Mouse (Mus musculus) layer of hippocampus, adult 9-11 months (tissue): Measurements from ENCODE around the gene Acsl4.

Source experiments
- DNase-seq: peaks from one replicate; pipeline ENCODE4 v3.0.0; 2022

Acsl4 gene

DNA sequence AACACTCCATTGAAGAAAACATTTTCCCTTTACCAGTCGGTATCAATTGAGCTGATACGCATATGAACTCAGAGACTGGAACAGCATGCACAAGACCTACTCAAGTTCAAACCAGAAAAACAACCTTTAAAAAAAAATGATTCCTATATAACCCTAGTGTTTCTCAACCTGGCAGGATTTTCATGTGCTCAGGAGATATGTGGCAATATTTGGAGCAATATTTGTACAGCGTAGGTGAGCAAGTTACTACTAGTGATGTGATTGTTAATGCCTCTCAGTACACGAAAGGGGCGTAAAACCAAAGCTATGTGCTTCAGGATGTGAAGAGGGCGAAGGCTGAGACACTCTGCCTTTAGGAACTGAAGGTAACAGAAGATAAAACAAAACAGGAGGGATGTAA lies 54.1 kb downstream of the Acsl4 start:
- no peak for DNase-seq

DNA sequence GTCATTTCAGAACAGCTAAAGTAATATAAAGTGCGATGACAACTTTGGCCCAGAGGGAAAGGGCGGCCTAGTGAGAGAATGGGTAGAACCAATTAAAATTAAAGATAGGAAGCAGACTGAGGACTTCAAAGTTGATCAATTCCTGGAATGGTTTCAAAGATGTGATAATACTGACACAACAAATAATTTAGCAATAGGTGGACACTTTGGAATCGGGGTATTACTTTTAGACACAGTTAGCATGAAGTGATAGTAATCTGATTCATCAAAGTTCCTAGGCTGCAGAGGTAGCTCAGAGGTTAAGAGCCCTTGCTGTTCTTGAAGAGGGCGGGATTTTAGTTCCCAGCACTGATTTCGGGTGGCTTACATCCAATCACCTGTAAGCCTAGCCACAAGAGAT lies 54.8 kb downstream of the Acsl4 start:
- no peak for DNase-seq

DNA sequence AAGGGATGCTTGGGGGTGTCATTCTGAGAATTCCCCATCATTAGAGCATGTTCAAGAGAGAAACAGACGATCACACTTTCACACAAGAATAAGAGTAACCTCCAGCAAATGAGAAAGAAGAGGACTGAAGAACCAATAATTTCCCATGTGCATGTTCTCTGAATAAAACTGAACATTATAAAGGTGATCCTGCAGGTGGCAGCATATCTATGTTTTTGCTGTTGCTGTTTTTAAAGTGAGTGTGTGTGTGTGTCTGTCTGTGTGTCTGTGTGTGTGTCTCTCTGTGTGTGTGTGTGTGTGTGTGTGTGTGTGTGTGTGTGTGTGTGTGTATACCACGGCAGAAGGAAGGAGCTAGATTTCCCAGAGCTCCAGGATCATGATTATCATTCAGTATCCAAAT lies 64.6 kb downstream of the Acsl4 start:
- DNase-seq: no peak

DNA sequence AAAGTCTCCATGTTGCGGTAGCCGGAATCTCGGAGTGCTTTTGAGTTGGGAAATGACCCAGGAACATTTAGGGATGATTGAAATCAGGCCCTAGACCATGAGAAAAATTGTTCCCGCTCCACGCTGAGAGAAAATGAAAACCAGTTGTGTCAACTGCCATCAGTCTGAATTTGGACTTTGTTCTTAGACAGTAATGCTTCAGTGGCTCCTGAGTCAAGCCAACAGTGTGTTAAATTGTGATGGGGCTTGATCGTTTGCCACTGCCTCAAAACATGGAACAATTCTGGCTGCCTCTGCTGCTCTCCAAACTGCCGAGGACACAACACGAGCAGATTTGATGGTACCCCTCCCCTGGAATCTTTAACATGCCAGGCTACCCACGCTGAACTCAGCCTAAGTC lies 74.2 kb downstream of the Acsl4 start:
- no peak for DNase-seq

DNA sequence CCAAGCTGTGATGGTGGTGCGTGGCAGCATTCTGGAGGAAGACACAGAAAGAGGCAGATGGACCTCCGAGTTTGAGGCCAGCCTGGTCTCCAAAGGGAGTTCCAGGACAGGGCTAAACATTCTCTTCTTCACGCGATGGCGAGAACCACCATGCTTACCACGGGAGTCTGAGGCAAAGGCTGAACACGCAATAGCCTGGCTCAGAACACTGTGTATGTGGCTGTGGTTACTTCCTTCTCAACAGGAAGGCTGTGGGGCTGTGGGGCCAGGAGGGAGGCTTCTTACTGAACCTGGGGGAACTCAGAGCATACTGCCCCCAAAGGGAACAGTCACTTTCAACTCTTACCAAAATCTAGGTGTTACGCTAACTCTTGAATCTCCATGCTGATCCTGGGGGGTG lies 75.1 kb downstream of the Acsl4 start:
- no peak for DNase-seq

DNA sequence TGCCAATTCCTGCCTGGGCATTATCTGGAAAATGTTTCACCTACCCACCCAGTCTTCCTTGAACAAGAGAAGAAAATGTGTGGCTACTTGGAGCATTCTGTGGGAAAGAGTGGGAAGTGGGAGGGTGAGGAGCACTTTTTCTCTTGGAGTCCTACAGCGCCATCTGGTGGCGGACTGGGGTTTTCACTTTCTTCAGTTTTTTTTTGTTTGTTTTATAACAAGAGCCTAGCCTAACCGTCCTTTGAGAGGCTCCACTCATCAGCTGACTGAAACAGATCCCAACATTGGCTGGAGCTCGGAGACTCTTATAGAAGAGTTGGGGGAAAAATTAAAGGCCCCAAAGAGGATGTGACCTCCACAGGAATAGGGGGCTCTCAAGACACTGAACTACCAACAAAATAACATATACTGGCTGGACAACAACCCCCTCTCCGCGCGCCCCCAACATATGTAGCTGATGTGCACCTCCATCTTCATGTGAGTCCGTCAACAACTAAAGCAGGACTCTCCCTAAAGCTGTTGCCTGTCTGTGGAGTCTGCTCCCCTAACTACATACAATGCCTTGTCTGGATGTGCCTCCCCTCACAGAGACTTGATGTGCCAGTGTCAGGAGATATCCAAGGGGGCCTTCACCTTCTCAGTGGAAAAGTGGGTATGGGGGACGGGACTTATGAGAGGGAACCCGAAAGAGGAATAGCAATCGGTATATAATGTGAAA lies 75.9 kb downstream of the Acsl4 start:
- peak; percentile 67 for DNase-seq

DNA sequence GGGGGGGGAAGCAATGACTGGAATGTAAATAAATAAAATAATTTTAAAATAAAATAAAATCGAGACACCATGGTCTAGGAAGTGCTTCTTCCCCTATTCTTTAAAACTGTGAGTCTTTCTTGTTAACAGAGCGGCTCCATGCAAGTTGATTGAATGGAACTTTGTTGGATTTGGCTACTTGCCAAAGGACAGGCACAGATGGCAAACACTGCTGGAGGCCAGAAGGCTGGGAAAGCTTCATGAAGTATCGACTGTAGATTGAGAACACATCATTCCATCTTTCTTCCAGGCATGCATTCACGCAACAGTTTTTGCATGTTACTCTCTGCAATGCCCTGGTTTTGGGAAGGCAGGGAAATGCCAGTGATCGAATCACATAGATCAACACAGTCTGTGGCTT lies 79.9 kb downstream of the Acsl4 start:
- DNase-seq: peak; percentile 15

DNA sequence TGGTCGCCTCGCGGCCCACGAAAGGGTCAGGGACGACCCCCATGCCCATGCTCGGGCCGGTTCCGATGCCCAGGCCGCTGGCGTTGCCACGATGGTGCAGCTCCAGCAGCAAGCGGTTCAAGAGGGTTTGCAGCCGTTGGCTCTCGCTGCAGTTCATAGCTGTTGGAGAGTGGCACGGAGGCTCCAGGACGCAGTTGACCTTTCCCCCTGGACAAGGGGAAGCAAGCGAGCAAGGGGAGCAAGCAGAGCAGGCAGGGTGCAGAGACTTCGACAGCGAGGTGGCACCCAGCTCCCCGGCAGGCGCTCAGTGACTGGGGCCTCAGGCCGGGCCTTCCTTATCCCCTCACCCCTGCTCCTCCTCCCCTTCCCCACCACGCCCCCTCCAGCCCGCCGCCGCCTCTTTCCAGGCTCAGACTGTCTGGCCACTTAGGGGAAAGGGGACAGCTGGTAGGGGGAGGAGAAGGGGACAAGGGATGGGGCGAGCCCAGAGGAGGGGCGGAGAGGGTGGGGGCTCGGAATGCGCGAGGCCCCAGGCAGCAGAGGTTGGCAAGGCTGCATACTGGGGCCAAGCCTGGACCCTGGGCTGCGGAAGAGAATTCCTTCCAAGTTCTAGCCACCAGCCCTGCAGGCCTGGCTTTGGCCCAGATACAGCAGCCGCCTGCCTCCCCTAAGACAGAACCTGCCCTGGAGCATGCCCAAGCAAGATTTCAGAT lies 84.3 kb downstream of the Acsl4 start, which contains the start of gene Kcne1l:
TSS of gene Kcne1l (minus strand) at position 426 of the 713 bp plus-strand sequence.
- no peak for DNase-seq

DNA sequence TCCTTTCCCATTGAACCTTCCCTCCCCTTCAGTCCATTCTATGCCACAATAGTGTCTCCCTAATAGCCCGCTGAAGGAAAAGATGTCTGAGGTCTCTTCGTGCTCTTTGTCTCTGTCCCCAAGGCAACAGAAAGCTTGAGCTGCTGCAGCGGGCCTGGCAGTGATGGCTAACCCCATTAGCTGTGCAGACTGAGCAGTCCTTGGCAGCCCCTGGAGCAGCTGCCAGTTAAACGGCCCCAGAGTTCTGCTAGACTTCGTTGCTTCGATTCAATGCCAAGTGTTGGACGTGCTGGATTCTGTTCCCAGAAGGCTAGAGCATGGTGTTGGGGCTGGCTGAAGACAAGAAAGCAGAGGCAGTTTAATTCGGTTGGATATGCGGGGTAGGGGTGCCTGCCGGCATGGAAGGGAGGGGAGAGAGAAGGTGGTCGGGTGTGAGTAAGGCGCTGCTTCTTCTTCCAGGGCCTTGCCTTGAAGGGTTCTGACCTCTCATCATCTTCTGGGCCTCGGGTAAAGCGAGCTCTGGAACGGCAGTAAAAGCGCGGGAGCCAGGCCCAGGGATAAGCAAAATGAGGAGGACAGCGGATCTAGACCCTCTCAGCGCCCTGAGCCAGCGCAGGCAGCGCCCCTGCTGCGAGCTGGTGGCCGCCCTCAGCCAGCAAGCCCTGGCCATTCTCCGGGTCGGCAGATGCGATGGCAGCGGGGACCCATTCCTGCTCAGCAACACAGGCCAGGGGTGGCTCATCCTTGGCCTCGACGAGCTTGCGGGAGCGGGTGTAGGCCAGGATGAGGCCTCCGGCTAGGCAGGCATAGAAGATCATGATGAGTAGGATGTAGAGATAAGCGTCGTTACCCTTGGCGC lies 85.1 kb downstream of the Acsl4 start:
- DNase-seq: peak; percentile 24

DNA sequence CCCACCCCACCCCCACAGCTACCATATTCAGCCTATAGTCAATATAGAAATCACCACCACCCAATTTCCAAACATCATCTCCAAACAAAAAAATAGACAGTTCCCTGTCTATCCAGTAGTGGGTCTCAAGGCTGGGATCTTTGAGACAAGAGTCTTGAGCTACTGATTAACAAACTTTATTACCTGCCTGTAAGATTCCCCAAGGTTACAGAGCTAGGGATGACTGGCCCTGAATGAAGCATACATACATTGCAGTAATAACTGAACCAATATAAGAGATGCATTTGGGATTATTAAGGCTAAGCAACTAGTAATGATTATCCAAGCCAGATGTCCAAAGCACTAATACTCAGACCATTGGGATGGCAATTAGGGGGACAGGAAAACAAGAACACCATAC lies 85.7 kb downstream of the Acsl4 start:
- no peak for DNase-seq

DNA sequence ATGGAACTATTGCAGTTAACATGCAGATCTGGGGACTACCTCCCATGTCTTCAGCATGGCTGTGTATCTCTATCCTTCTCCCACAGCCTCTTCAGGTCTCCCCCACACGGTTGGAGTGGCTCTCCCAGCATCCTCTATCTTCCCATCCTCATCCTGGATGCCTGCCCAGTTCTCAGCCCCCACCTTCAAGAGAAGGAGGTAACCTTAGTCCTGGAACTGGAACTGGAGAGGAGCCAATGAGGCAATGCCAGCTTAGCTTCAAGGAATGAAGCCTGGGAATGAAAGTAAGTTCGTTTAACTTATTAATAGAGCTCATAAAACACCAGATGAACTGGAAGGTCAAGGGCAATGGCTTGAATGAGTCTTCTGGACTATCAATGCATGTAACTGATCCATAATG lies 86.9 kb downstream of the Acsl4 start:
- DNase-seq: no peak

DNA sequence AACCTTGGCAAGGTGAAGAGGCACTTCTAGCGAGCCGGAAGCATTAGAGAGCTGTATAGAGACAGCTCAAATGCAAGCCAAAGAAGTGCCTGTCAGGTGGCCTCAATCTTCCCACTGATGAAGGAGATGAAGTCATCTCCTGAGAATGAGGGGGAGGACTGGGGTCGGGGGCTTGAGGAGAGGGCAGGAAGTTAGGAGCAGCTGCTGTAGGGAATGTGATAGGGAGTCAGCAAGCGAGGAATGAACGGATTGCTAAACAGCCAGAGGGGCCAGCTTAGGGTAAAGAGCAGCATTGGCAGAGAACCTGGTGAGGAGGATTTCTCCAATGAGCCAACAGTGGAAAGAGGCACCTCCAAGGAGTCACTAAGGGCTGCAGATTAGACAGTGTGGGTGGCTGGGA lies 104.4 kb downstream of the Acsl4 start:
- no peak for DNase-seq

DNA sequence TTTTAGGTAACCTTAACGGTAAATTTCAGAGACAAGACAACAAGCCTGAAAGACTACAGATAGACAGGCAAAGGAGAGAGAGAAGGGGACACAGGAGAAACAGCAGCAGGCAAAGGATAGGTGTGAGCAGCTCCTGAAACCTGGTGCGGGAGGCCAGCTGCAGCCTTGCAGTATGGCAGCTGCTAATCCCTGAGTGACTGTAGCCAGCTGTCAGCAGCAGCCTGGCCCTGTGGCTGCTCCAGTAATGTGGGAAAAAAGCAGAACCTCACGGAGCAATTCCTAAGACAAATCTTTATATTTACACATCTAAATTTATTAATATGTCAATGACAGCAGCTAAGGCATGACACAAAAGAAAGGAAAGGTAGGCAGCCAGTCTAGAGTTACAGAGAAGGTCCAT lies 113.8 kb downstream of the Acsl4 start:
- no peak for DNase-seq

DNA sequence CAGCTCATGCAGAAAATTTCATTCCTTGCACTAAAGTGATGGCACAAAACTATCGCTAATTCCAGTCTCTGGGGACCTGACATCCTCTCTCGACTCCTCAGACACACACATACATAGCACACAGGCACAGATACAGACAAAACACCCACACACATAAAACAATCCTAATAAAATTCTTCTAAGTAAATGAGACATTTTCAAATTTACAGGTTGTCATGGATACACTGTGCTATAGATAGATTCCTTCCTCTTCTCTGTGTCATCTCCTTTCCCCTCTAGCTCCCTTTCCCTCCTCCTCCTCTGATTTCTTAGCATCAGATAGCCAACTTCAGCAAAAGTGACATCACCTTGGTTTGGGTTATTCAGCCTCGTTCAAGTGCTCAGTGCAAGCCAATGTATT lies 114.3 kb downstream of the Acsl4 start:
- no peak for DNase-seq
